Mouse (Mus musculus): Measurements from ENCODE around the gene Phkb.

DNA sequence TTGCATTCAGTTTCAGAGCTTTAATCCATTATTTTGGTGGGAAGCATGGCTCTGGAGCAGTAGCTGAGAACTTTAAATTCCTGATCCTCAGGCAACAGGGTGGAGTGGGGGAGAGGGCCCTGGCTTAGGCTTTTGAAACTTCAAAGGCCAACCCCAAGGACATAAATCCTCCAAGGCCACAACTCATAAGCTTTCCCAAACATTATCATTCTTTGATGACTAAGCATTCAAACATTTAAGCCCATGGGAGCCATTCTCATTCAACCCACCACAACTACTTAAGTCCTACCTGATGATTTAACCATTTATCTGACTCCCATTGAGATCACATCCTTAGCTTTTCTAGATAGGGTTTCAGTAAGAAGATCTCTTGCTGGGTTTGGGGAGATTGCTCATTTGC is 84.2 kb downstream of the Phkb start:
- no peak for TF ChIP-seq POLR2A (IDR thresholded peaks at IDR 0.05; ENCODE audit: low read depth, low read length)
- no peak for TF ChIP-seq CTCF (IDR thresholded peaks at IDR 0.05; ENCODE audit: extremely low read depth, insufficient read length, insufficient replicate concordance, low read depth, low read length)

Measured in small intestine, adult 2 months (tissue).